Mouse (Mus musculus) MN1 (cell line): ENCODE results near the gene Ss18l1.
A peak's percentile ranks its signal among the peaks of the same experiment; 100 is the strongest.

ENCODE experiments used
- DNase-seq: peaks from one replicate; pipeline ENCODE4 v3.0.0-alpha.2; 2016; ENCODE audit warnings: low spot score

The Ss18l1 gene

DNA sequence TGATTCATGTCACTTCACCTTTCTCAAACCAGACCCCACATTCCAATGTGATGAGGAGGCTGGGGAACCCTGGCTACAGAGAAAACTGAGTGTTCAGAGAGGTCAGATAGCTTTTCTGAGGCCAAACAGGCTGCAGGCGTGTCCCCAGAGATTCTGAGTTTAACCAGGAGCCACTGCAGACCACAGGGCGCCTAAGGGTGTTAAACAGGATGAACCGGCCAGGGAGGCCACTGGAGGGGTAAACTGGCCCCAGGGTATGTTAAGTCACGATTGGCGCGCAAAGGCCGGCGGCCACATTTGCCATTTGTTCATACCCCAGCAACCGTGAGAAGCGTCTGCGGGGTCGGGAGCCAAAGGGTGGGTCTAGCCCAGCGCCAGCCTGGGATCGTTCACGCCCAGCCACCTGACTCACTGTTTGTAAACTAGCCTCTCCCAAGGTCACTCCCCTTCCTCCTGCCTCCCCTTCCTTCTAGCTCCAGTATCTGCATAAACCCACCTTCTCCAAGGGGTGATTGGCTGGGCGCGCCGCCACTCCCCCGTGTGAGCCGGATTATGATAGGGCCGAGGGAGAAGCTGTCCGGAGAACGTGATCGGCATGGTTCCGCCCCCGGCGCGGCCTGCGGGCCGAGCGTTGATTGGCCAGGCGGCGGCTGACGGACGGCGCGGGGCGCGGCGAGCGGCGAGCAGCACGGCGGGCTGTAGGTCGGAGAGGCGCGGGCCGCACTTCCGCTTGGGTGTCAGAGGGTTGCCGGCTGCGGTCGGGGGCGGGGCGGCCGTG, 76.5 kb downstream of the Ss18l1 start, which contains the start of gene Osbpl2:
Osbpl2 (plus strand) TSS at position 646 of the 778 bp plus-strand sequence.
- peak; percentile 99 for DNase-seq
